In the genomic region with DNA sequence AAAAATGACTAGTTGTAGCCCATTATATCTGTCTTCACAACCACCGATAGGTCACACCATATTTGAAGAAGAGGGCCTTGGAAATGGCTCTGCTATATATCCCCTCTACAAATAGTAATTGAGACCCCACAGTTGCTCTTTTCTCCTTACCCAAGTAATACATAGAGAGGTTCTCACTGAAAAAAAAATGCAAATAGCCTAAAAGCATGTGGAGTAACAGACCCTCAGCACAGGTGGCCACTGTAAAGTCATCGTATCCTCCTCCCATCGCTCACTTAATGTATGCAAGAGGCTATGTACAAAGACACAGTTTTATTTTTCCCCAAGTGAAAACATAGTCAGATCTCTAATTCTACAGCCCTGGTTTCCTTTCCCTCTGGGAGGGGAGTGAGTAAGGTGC, we compare ENCODE assay signal across 9 mouse cellular contexts. TPM values are rescaled to one million over a fixed set of nuclear protein-coding genes. Genes with fewer than 3 reads are reported as not detected.
DNase-seq lines count a peak whose midpoint lies in the region; ATAC-seq and TF ChIP-seq lines count a peak whose summit lies in the region.
"Had no signal": no experiment of that assay in that cellular context is flagged by ENCODE, and none has a peak within 500 bp of the region (broad histone marks: within the 10 kb centered on the region; RNA-seq: fewer than 3 reads in every experiment).

No protein-coding gene starts in this region.

- ATAC-seq in kidney, embryonic 14.5 days (ENCODE audit: low FRiP score, low TSS enrichment): no peak
- ATAC-seq in embryonic facial prominence, embryonic 11.5 days (replicated peaks; ENCODE audit: insufficient number of reproducible peaks, low FRiP score, low TSS enrichment, low read depth): no peak
- no peak for ATAC-seq in forebrain, embryonic 16.5 days
- no peak for ATAC-seq in liver, postnatal 0 days
- no peak for ATAC-seq in megakaryocyte progenitor cell, adult 5-6 weeks (replicated peaks; ENCODE audit: poor library complexity)

- 0 out of 2 replicates have a peak overlapping the region, but pooled peaks have one; percentile 91 for H3K4me2 ChIP-seq in kidney, embryonic 14.5 days (replicated peaks; ENCODE audit: low read depth, low read length)
- peak overlapping the region; percentile 3; the same call in 1 of the 2 replicates for H3K4me2 ChIP-seq in embryonic facial prominence, embryonic 11.5 days (ENCODE audit: low read depth, low read length)
- H3K4me2 ChIP-seq in forebrain, embryonic 16.5 days (ENCODE audit: low read length): no peak overlapping the region
- no peak overlapping the region for H3K4me2 ChIP-seq in liver, postnatal 0 days (ENCODE audit: low read depth, low read length)

- WGBS in kidney, embryonic 14.5 days: 78% methylated on average over 3 of the region's 3 CpGs
- WGBS in embryonic facial prominence, embryonic 11.5 days: 85% methylated on average over 3 of the region's 3 CpGs
- 69% methylated on average over 3 of the region's 3 CpGs for WGBS in forebrain, embryonic 16.5 days
- WGBS in liver, postnatal 0 days (ENCODE audit: insufficient replicate concordance): 85% methylated on average over 3 of the region's 3 CpGs

- H3K27me3 ChIP-seq in kidney, embryonic 14.5 days (ENCODE audit: control insufficient read depth, insufficient read depth, low read length): no peaks in the 10 kb centered on the region
- no peaks in the 10 kb centered on the region for H3K27me3 ChIP-seq in embryonic facial prominence, embryonic 11.5 days (ENCODE audit: control insufficient read depth, insufficient read depth, low read length)
- H3K27me3 ChIP-seq in forebrain, embryonic 16.5 days (replicated peaks; ENCODE audit: control insufficient read depth, insufficient read depth, low read length): no peaks in the 10 kb centered on the region
- no peaks in the 10 kb centered on the region for H3K27me3 ChIP-seq in liver, postnatal 0 days (ENCODE audit: insufficient read depth, low read length)

- DNase-seq in kidney, postnatal 25 days: no peak
- DNase-seq in embryonic facial prominence, embryonic 11.5 days (ENCODE audit: low spot score): no peak
- no peak for DNase-seq in liver, postnatal 0 days
- no peak for DNase-seq in testis, postnatal 10 days (ENCODE audit: low spot score)
- no peak for DNase-seq in embryo, embryonic 11 days
- DNase-seq: adrenal gland, adult 8-10 months had no signal

- H3K9ac ChIP-seq in kidney, embryonic 14.5 days (ENCODE audit: low read depth, low read length): no peak overlapping the region
- no peak overlapping the region for H3K9ac ChIP-seq in embryonic facial prominence, embryonic 11.5 days (replicated peaks; ENCODE audit: low read length)
- no peak overlapping the region for H3K9ac ChIP-seq in forebrain, embryonic 16.5 days (replicated peaks; ENCODE audit: low read depth, low read length)
- H3K9ac ChIP-seq in liver, postnatal 0 days (replicated peaks): no peak overlapping the region

- no peaks in the 10 kb centered on the region for H3K36me3 ChIP-seq in kidney, embryonic 14.5 days (ENCODE audit: control insufficient read depth, insufficient read depth, low read length)
- no peaks in the 10 kb centered on the region for H3K36me3 ChIP-seq in embryonic facial prominence, embryonic 11.5 days (replicated peaks; ENCODE audit: control insufficient read depth, insufficient read depth, low read depth, low read length)
- no peaks in the 10 kb centered on the region for H3K36me3 ChIP-seq in forebrain, embryonic 16.5 days (ENCODE audit: control insufficient read depth, insufficient read depth)
- H3K36me3 ChIP-seq in liver, postnatal 0 days (replicated peaks; ENCODE audit: insufficient read depth, low read length): no peaks in the 10 kb centered on the region

- no peaks in the 10 kb centered on the region for H3K9me3 ChIP-seq in kidney, embryonic 14.5 days (ENCODE audit: control insufficient read depth, low read length)
- no peaks in the 10 kb centered on the region for H3K9me3 ChIP-seq in embryonic facial prominence, embryonic 11.5 days (replicated peaks; ENCODE audit: control insufficient read depth, low read length)
- H3K9me3 ChIP-seq in forebrain, embryonic 16.5 days (ENCODE audit: control insufficient read depth, low read length): no peaks in the 10 kb centered on the region
- no peaks in the 10 kb centered on the region for H3K9me3 ChIP-seq in liver, postnatal 0 days (ENCODE audit: low read length)

- H3K4me3 ChIP-seq in kidney, embryonic 14.5 days (ENCODE audit: low read length): no peak overlapping the region
- no peak overlapping the region for H3K4me3 ChIP-seq in embryonic facial prominence, embryonic 11.5 days (ENCODE audit: low read depth, low read length)
- no peak overlapping the region for H3K4me3 ChIP-seq in forebrain, embryonic 16.5 days (replicated peaks; ENCODE audit: low read length)
- H3K4me3 ChIP-seq in liver, postnatal 0 days (ENCODE audit: low read depth, low read length): no peak overlapping the region

- peaks cover 54% of the 10 kb centered on the region for H3K4me1 ChIP-seq in kidney, embryonic 14.5 days (ENCODE audit: control insufficient read depth, insufficient read depth, low read length)
- H3K4me1 ChIP-seq in embryonic facial prominence, embryonic 11.5 days (ENCODE audit: control insufficient read depth, insufficient read depth, low read length): peaks cover 20% of the 10 kb centered on the region
- peaks cover 39% of the 10 kb centered on the region for H3K4me1 ChIP-seq in forebrain, embryonic 16.5 days (replicated peaks; ENCODE audit: control insufficient read depth, insufficient read depth, low read length)
- peaks cover 52% of the 10 kb centered on the region for H3K4me1 ChIP-seq in liver, postnatal 0 days (ENCODE audit: insufficient read depth)

- no peak for TF ChIP-seq EP300 in liver, postnatal 0 days (IDR thresholded peaks at IDR 0.05; ENCODE audit: low read depth)

- TF ChIP-seq CTCF in liver, postnatal 0 days (IDR thresholded peaks at IDR 0.05; ENCODE audit: low read depth): no peak

- H3K27ac ChIP-seq in kidney, embryonic 14.5 days (ENCODE audit: low read depth, low read length): peak overlapping the region; percentile 83; the same call in 1 of the 2 replicates
- H3K27ac ChIP-seq in embryonic facial prominence, embryonic 11.5 days (replicated peaks; ENCODE audit: low read depth, low read length): no peak overlapping the region; the same call in 1 of the 2 replicates
- H3K27ac ChIP-seq in forebrain, embryonic 16.5 days (ENCODE audit: low read length): peak overlapping the region; percentile 54; the same call in 1 of the 2 replicates
- H3K27ac ChIP-seq in liver, postnatal 0 days (ENCODE audit: low read depth): peak overlapping the region; percentile 26; the same call in 1 of the 2 replicates

RNA-seq across cellular contexts. Expression of a gene that starts 2.6 kb away (rescaled TPM):
- polyA plus RNA-seq in kidney, embryonic 14.5 days (2014; fragmentation: Nextera tagmentation; extraction: Ambion mirVana): 29.1 and 34.4 TPM in 2 replicates
- 21.0 and 24.8 TPM in 2 replicates for polyA plus RNA-seq in embryonic facial prominence, embryonic 11.5 days (2014; fragmentation: Nextera tagmentation; extraction: Ambion mirVana)
- polyA plus RNA-seq in forebrain, embryonic 16.5 days (2015; fragmentation: Nextera tagmentation; extraction: Ambion mirVana): 30.2 and 30.3 TPM in 2 replicates
- polyA plus RNA-seq in liver, postnatal 0 days (2015; fragmentation: Nextera tagmentation; extraction: Ambion mirVana): 3.8 and 4.4 TPM in 2 replicates
- 26.8 and 35.7 TPM in 2 replicates for total RNA-seq in megakaryocyte progenitor cell, adult 5-6 weeks (2015)
- 10.8 and 11.7 TPM in 2 replicates for total RNA-seq in megakaryocyte progenitor cell, adult 5-6 weeks (2017)

Comparison
In these comparisons a context has a peak if more than half of its experiments do, and no peak if none do; other contexts are left out.
1. H3K4me2 ChIP-seq: peak in kidney, embryonic 14.5 days (single experiment) and embryonic facial prominence, embryonic 11.5 days (single experiment); none in forebrain, embryonic 16.5 days (single experiment) and liver, postnatal 0 days (single experiment).